Mouse (Mus musculus) urinary bladder, postnatal 10 days (tissue): Measurements from ENCODE around the gene Cptp.

Experiments
- DNase-seq: peaks from one replicate; pipeline ENCODE4 v3.0.0; 2022; ENCODE audit warnings: low spot score

Gene Cptp

GRCm38 (mm10) chr4:155887674-155888073 is 18.4 kb upstream of the Cptp start:
- no peak for DNase-seq

- DNase-seq, result no peak
Observed at GRCm38 (mm10) chr4:155886330-155886729, 17.1 kb upstream of the Cptp start.

GRCm38 (mm10) chr4:155883587-155883986 is 14.3 kb upstream of the Cptp start:
- no peak for DNase-seq

- no peak for DNase-seq
Observed at GRCm38 (mm10) chr4:155871404-155871803, 2.2 kb upstream of the Cptp start.

- DNase-seq, result no peak
Observed at GRCm38 (mm10) chr4:155868614-155869298, 484 bp downstream of the Cptp start.

- no peak for DNase-seq
Observed at GRCm38 (mm10) chr4:155863001-155863400, 6.2 kb downstream of the Cptp start, which contains the start of gene Tas1r3. Gene Tas1r3, minus strand, starts transcription at chr4:155863362.

GRCm38 (mm10) chr4:155861787-155862186 is 7.5 kb downstream of the Cptp start:
- no peak for DNase-seq

- DNase-seq, result no peak
Observed at GRCm38 (mm10) chr4:155859318-155859717, 9.9 kb downstream of the Cptp start.

GRCm38 (mm10) chr4:155856881-155857280 is 12.4 kb downstream of the Cptp start:
- no peak for DNase-seq

- no peak for DNase-seq
Observed at GRCm38 (mm10) chr4:155856071-155856470, 13.2 kb downstream of the Cptp start.

- DNase-seq, result no peak
Observed at GRCm38 (mm10) chr4:155854991-155855390, 14.2 kb downstream of the Cptp start.

- DNase-seq, result no peak
Observed at GRCm38 (mm10) chr4:155853421-155853820, 15.8 kb downstream of the Cptp start.

GRCm38 (mm10) chr4:155851951-155852411 is 17.3 kb downstream of the Cptp start:
- no peak for DNase-seq

GRCm38 (mm10) chr4:155851368-155851767 is 17.9 kb downstream of the Cptp start:
- no peak for DNase-seq

GRCm38 (mm10) chr4:155849792-155850451 is 19.3 kb downstream of the Cptp start:
- no peak for DNase-seq

- DNase-seq, result no peak
Observed at GRCm38 (mm10) chr4:155849391-155849790, 19.8 kb downstream of the Cptp start.

GRCm38 (mm10) chr4:155848434-155849095 is 20.7 kb downstream of the Cptp start:
- no peak for DNase-seq

- DNase-seq, result no peak
Observed at GRCm38 (mm10) chr4:155847591-155848352, 21.5 kb downstream of the Cptp start.

- peak; percentile 92 for DNase-seq
Observed at GRCm38 (mm10) chr4:155846871-155847578, 22.2 kb downstream of the Cptp start, which contains the start of gene Dvl1. Gene Dvl1, plus strand, starts transcription at chr4:155847402.

- no peak for DNase-seq
Observed at GRCm38 (mm10) chr4:155843231-155843630, 26.0 kb downstream of the Cptp start.

GRCm38 (mm10) chr4:155841651-155842270 is 27.5 kb downstream of the Cptp start:
- no peak for DNase-seq
